9 mouse cellular contexts compared by ENCODE assay signal in the genomic region with DNA sequence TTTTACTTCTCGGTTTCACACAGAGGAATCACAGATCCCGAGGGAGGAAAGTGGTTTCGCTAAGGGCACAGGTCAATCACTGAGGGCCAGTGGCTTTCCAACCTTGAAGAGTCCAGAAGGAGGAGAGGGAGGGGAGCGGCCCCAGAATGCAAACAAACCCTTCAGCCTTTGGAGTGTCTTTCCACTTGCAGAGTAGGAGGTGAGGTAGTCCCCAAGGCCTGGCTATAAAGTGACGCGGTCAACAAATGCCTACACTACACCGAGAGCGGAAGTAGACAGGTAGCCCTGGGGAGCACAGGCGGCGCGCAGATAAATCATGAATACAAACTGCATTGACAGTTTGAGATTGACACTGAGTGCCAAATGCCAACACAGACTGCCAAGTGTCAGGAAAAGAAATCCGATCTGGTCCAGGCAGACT. TPM values are rescaled to one million over a fixed set of nuclear protein-coding genes. Genes with fewer than 3 reads are reported as not detected.
DNase-seq lines count a peak whose midpoint lies in the region; ATAC-seq lines count a peak whose summit lies in the region.
"Had no signal": no experiment of that assay in that cellular context is flagged by ENCODE, and none has a peak within 500 bp of the region (broad histone marks: within the 10 kb centered on the region; RNA-seq: fewer than 3 reads in every experiment).

No protein-coding gene starts in this region.

- H3K9me3 ChIP-seq in heart, embryonic 15.5 days (replicated peaks) = no peaks in the 10 kb centered on the region
- no peaks in the 10 kb centered on the region for H3K9me3 ChIP-seq in forebrain, embryonic 15.5 days
- H3K9me3 ChIP-seq in midbrain, embryonic 16.5 days (replicated peaks; ENCODE audit: control insufficient read depth, low read length, poor library complexity, severe bottlenecking) = no peaks in the 10 kb centered on the region

- no peaks in the 10 kb centered on the region for H3K36me3 ChIP-seq in heart, embryonic 15.5 days
- H3K36me3 ChIP-seq in forebrain, embryonic 15.5 days = no peaks in the 10 kb centered on the region
- H3K36me3 ChIP-seq in midbrain, embryonic 16.5 days (ENCODE audit: control insufficient read depth, insufficient read depth, low read length) = no peaks in the 10 kb centered on the region

- no peak for ATAC-seq in heart, embryonic 15.5 days (replicated peaks; ENCODE audit: insufficient number of reproducible peaks, insufficient read depth, low FRiP score, low read depth)
- ATAC-seq in forebrain, embryonic 15.5 days (replicated peaks) = no peak
- no peak for ATAC-seq in midbrain, embryonic 16.5 days
- ATAC-seq in granulocyte monocyte progenitor cell, adult 5-6 weeks (replicated peaks; ENCODE audit: poor library complexity, severe bottlenecking) = no peak

- DNase-seq in heart, adult 18-20 months = no peak
- DNase-seq in kidney, postnatal 25 days = peak; percentile 14 to 54
- no peak for DNase-seq in adrenal gland, postnatal 4 days (ENCODE audit: low spot score in 2 of 2)
- DNase-seq in frontal cortex, postnatal 36 days (ENCODE audit: low spot score in 2 of 2) = no peak

- peaks cover 30% of the 10 kb centered on the region for H3K4me1 ChIP-seq in heart, embryonic 15.5 days (replicated peaks)
- peaks cover 25% of the 10 kb centered on the region for H3K4me1 ChIP-seq in forebrain, embryonic 15.5 days
- peaks cover 10% of the 10 kb centered on the region for H3K4me1 ChIP-seq in midbrain, embryonic 16.5 days (ENCODE audit: control insufficient read depth, insufficient read depth, low read length)

- no peak overlapping the region; the same call in 1 of the 2 replicates for H3K4me3 ChIP-seq in heart, embryonic 15.5 days
- H3K4me3 ChIP-seq in forebrain, embryonic 15.5 days = peak overlapping the region; percentile 36; the same call in 1 of the 2 replicates
- no peak overlapping the region for H3K4me3 ChIP-seq in midbrain, embryonic 16.5 days (ENCODE audit: low read depth, low read length)

- H3K27me3 ChIP-seq in heart, embryonic 15.5 days = peaks cover 51% of the 10 kb centered on the region
- peaks cover 42% of the 10 kb centered on the region for H3K27me3 ChIP-seq in forebrain, embryonic 15.5 days
- peaks cover 24% of the 10 kb centered on the region for H3K27me3 ChIP-seq in midbrain, embryonic 16.5 days (ENCODE audit: control insufficient read depth, insufficient read depth, low read depth, low read length)

- H3K27ac ChIP-seq in heart, embryonic 15.5 days = no peak overlapping the region
- no peak overlapping the region for H3K27ac ChIP-seq in forebrain, embryonic 15.5 days (replicated peaks)
- H3K27ac ChIP-seq in midbrain, embryonic 16.5 days (ENCODE audit: low read length) = no peak overlapping the region

- H3K4me2 ChIP-seq in heart, embryonic 15.5 days = peak overlapping the region; percentile 69; the same call in 1 of the 2 replicates
- H3K4me2 ChIP-seq in forebrain, embryonic 15.5 days (replicated peaks) = peak overlapping the region; percentile 52; the same call in 1 of the 2 replicates
- peak overlapping the region; percentile 70 for H3K4me2 ChIP-seq in midbrain, embryonic 16.5 days (ENCODE audit: low read length)

- no peak overlapping the region for H3K9ac ChIP-seq in heart, embryonic 15.5 days
- no peak overlapping the region for H3K9ac ChIP-seq in forebrain, embryonic 15.5 days (replicated peaks)
- no peak overlapping the region for H3K9ac ChIP-seq in midbrain, embryonic 16.5 days (ENCODE audit: low read depth, low read length)

- WGBS in heart, embryonic 15.5 days = 22% methylated on average over 12 of the region's 12 CpGs
- WGBS in forebrain, embryonic 15.5 days = 11% methylated on average over 12 of the region's 12 CpGs
- 19% methylated on average over 12 of the region's 12 CpGs for WGBS in midbrain, embryonic 16.5 days

RNA-seq across cellular contexts. Expression of a gene that starts 0.7 kb away (rescaled TPM):
- 0.40 and 0.55 TPM in 2 replicates for polyA plus RNA-seq in heart, embryonic 15.5 days (2015; fragmentation: Nextera tagmentation; extraction: Ambion mirVana)
- under 1 TPM in 1 of 2 experiments, not detected in 1; 0.20 TPM for total RNA-seq in heart, adult 18-20 months (2021)
- 0.46 and 0.89 TPM in 2 replicates for polyA plus RNA-seq in forebrain, embryonic 15.5 days (2015; fragmentation: Nextera tagmentation; extraction: Ambion mirVana)
- polyA plus RNA-seq in midbrain, embryonic 16.5 days (2015; fragmentation: Nextera tagmentation; extraction: Ambion mirVana) = 3.0 and 3.9 TPM in 2 replicates
- 1 to 10 TPM in 1 of 2 experiments, under 1 TPM in 1; 0.25 to 2.1 TPM for total RNA-seq in adrenal gland, postnatal 4 days (2021)
- not detected in 2 replicates for total RNA-seq in granulocyte monocyte progenitor cell, adult 5-6 weeks (2014; fragmentation: Nextera tagmentation)
- total RNA-seq in granulocyte monocyte progenitor cell, adult 5-6 weeks (2017) = not detected in 2 replicates
- total RNA-seq: hematopoietic stem cell, adult 5-6 weeks had no signal

RNA-seq across cellular contexts. Expression of a gene that starts 47.5 kb away (rescaled TPM):
- polyA plus RNA-seq in heart, embryonic 15.5 days (2015; fragmentation: Nextera tagmentation; extraction: Ambion mirVana) = 133 and 168 TPM in 2 replicates
- 10 to 100 TPM; 25.2 to 26.9 TPM for total RNA-seq in heart, adult 18-20 months (2021)
- polyA plus RNA-seq in forebrain, embryonic 15.5 days (2015; fragmentation: Nextera tagmentation; extraction: Ambion mirVana) = 315 and 344 TPM in 2 replicates
- 252 and 253 TPM in 2 replicates for polyA plus RNA-seq in midbrain, embryonic 16.5 days (2015; fragmentation: Nextera tagmentation; extraction: Ambion mirVana)
- 10 to 100 TPM; 89.2 to 96.4 TPM for total RNA-seq in adrenal gland, postnatal 4 days (2021)
- 129 and 164 TPM in 2 replicates for total RNA-seq in granulocyte monocyte progenitor cell, adult 5-6 weeks (2014; fragmentation: Nextera tagmentation)
- 75.6 and 95.5 TPM in 2 replicates for total RNA-seq in granulocyte monocyte progenitor cell, adult 5-6 weeks (2017)

RNA-seq across cellular contexts. Expression of a gene that starts 48.0 kb away (rescaled TPM):
- 14.0 and 20.5 TPM in 2 replicates for polyA plus RNA-seq in heart, embryonic 15.5 days (2015; fragmentation: Nextera tagmentation; extraction: Ambion mirVana)
- total RNA-seq in heart, adult 18-20 months (2021) = 10 to 100 TPM; 15.3 to 18.3 TPM
- 25.4 and 26.0 TPM in 2 replicates for polyA plus RNA-seq in forebrain, embryonic 15.5 days (2015; fragmentation: Nextera tagmentation; extraction: Ambion mirVana)
- 25.2 and 26.2 TPM in 2 replicates for polyA plus RNA-seq in midbrain, embryonic 16.5 days (2015; fragmentation: Nextera tagmentation; extraction: Ambion mirVana)
- total RNA-seq in adrenal gland, postnatal 4 days (2021) = 10 to 100 TPM; 43.2 to 47.9 TPM
- 31.3 and 33.5 TPM in 2 replicates for total RNA-seq in granulocyte monocyte progenitor cell, adult 5-6 weeks (2014; fragmentation: Nextera tagmentation)
- 11.5 and 13.5 TPM in 2 replicates for total RNA-seq in granulocyte monocyte progenitor cell, adult 5-6 weeks (2017)

Comparison
In these comparisons a context has a peak if more than half of its experiments do, and no peak if none do; other contexts are left out.
1. DNase-seq: peak in kidney, postnatal 25 days (2 of 2); none in heart, adult 18-20 months (0 of 2), adrenal gland, postnatal 4 days (0 of 2) and frontal cortex, postnatal 36 days (0 of 2).
2. Peak in every context shown above with its lines, with median percentiles within 50 percentile points of each other: H3K4me2 ChIP-seq.